Mouse (Mus musculus) CH12.LX (cell line): ENCODE results near the gene Cadm2. TPM values are rescaled to one million over a fixed set of nuclear protein-coding genes. Genes with fewer than 3 reads are reported as not detected.

Experiments used
- DNase-seq: peaks from one replicate; pipeline ENCODE4 v3.0.0-alpha.2; 2013; ENCODE audit errors: extremely low read depth
- H3K27ac ChIP-seq: 2 replicates; pipeline ENCODE4 v1.5.1; 2012; ENCODE audit warnings: low read depth, mild to moderate bottlenecking, control low read depth, moderate library complexity; ENCODE audit not compliant: insufficient read depth
- H3K27me3 ChIP-seq: replicated peaks from 2 replicates; pipeline ENCODE3; 2012; ENCODE audit warnings: inconsistent platforms
- H3K36me3 ChIP-seq, 2 experiments: replicated peaks in 1 of 2; 2 replicates each; pipeline versions ENCODE3 to v1.6.1; 2012; ENCODE audit warnings: inconsistent platforms in 1 of 2, low read length in 1 of 2, mild to moderate bottlenecking in 1 of 2, mixed read lengths in 1 of 2, moderate library complexity in 1 of 2; ENCODE audit not compliant: control insufficient read depth in 1 of 2, insufficient read depth in 1 of 2
- H3K4me1 ChIP-seq, 2 experiments: 2 replicates each; pipeline ENCODE4 v1.6.1; 2012; ENCODE audit warnings: inconsistent platforms in 1 of 2, moderate library complexity in 1 of 2; ENCODE audit not compliant: insufficient read depth in 2 of 2, control insufficient read depth in 1 of 2
- H3K4me2 ChIP-seq: 2 replicates; pipeline ENCODE4 v1.6.1; 2012; ENCODE audit warnings: low read depth, mild to moderate bottlenecking, control low read depth; ENCODE audit not compliant: poor library complexity, insufficient read depth, severe bottlenecking
- H3K4me3 ChIP-seq, 3 experiments: fragments of 150-350 bp in 1 of 3; sonication (generic) in 1 of 3; replicated peaks in 1 of 3; 2 replicates each; pipeline versions ENCODE3 to v1.5.1; 2011 to 2012; ENCODE audit warnings: low read depth in 2 of 3, low read length in 2 of 3, mild to moderate bottlenecking in 2 of 3, moderate library complexity in 2 of 3, control low read depth in 1 of 3, improper control_type of control experiment in 1 of 3, inconsistent platforms in 1 of 3, mixed read lengths in 1 of 3; ENCODE audit not compliant: poor library complexity in 1 of 3
- H3K79me2 ChIP-seq: replicated peaks from 2 replicates; pipeline ENCODE4 v1.6.1; 2012; ENCODE audit warnings: mild to moderate bottlenecking, moderate library complexity; ENCODE audit not compliant: control insufficient read depth, poor library complexity, insufficient read depth, severe bottlenecking; ENCODE audit errors: extremely low read depth
- H3K9ac ChIP-seq: 2 replicates; pipeline ENCODE4 v1.6.1; 2012; ENCODE audit warnings: low read depth, mild to moderate bottlenecking, control low read depth, moderate library complexity; ENCODE audit not compliant: insufficient read depth
- H3K9me3 ChIP-seq: replicated peaks from 2 replicates; pipeline ENCODE3; 2012; ENCODE audit warnings: low read length, inconsistent platforms, mixed read lengths
- CTCF ChIP-seq, 2 experiments: IDR thresholded peaks in 1 of 2; conservative IDR thresholded peaks in 1 of 2; 2 replicates each; pipeline ENCODE4 v1.5.1; 2011 to 2012; ENCODE audit warnings: low read depth in 2 of 2, low read length in 2 of 2, improper control_type of control experiment in 1 of 2, inconsistent platforms in 1 of 2, mild to moderate bottlenecking in 1 of 2, moderate library complexity in 1 of 2
- ETS1 ChIP-seq: conservative IDR thresholded peaks from 2 replicates; pipeline ENCODE4 v1.6.1; 2012; ENCODE audit warnings: low read depth, mild to moderate bottlenecking, inconsistent platforms, low read length, improper control_type of control experiment, moderate library complexity
- JUN ChIP-seq: IDR thresholded peaks from 2 replicates; pipeline ENCODE4 v1.6.1; 2011; ENCODE audit warnings: low read depth, mild to moderate bottlenecking, low read length, improper control_type of control experiment, moderate library complexity; ENCODE audit not compliant: insufficient read depth
- JUND ChIP-seq: conservative IDR thresholded peaks from 2 replicates; pipeline ENCODE4 v1.6.1; 2011; ENCODE audit warnings: low read depth, low read length, improper control_type of control experiment
- KAT2A ChIP-seq: IDR thresholded peaks from 2 replicates; pipeline ENCODE4 v1.6.1; 2012; ENCODE audit warnings: low read length, improper control_type of control experiment, inconsistent platforms; ENCODE audit not compliant: insufficient replicate concordance
- MAX ChIP-seq: IDR thresholded peaks from 2 replicates; pipeline ENCODE4 v1.6.1; 2011; ENCODE audit warnings: low read length, improper control_type of control experiment
- MEF2A ChIP-seq: IDR thresholded peaks from 2 replicates; pipeline ENCODE4 v1.6.1; 2014; ENCODE audit warnings: low read depth, mild to moderate bottlenecking, inconsistent platforms, low read length, improper control_type of control experiment, borderline replicate concordance
- PAX5 ChIP-seq: IDR thresholded peaks from 2 replicates; pipeline ENCODE4 v1.6.1; 2012; ENCODE audit warnings: low read length, inconsistent platforms, mixed read lengths
- POLR2A ChIP-seq: IDR thresholded peaks from 2 replicates; pipeline ENCODE4 v1.6.1; 2011; ENCODE audit warnings: low read depth, mild to moderate bottlenecking, improper control_type of control experiment, low read length
- POLR2AphosphoS2 ChIP-seq: IDR thresholded peaks from 2 replicates; pipeline ENCODE4 v1.6.1; 2011; ENCODE audit warnings: low read depth, low read length, improper control_type of control experiment
- RAD21 ChIP-seq: IDR thresholded peaks from 2 replicates; pipeline ENCODE4 v1.6.1; 2011; ENCODE audit warnings: low read depth, mild to moderate bottlenecking, low read length, improper control_type of control experiment, moderate library complexity
- SIN3A ChIP-seq: IDR thresholded peaks from 2 replicates; pipeline ENCODE4 v1.6.1; 2012; ENCODE audit warnings: low read length, improper control_type of control experiment, inconsistent platforms
- SMC3 ChIP-seq: IDR thresholded peaks from 2 replicates; pipeline ENCODE4 v1.6.1; 2011; ENCODE audit warnings: low read depth, low read length, improper control_type of control experiment
- TCF12 ChIP-seq: IDR thresholded peaks from 2 replicates; pipeline ENCODE4 v1.6.1; 2014; ENCODE audit warnings: low read depth, mild to moderate bottlenecking, inconsistent platforms, low read length, improper control_type of control experiment
- USF2 ChIP-seq: conservative IDR thresholded peaks from 2 replicates; pipeline ENCODE4 v1.6.1; 2011; ENCODE audit warnings: low read depth, low read length, improper control_type of control experiment
- ZKSCAN1 ChIP-seq: IDR thresholded peaks from 2 replicates; pipeline ENCODE4 v1.6.1; 2012; ENCODE audit warnings: low read depth, inconsistent platforms, low read length, improper control_type of control experiment, borderline replicate concordance
- ZMIZ1 ChIP-seq: IDR thresholded peaks from 2 replicates; pipeline ENCODE4 v1.6.1; 2012; ENCODE audit warnings: low read depth, mild to moderate bottlenecking, inconsistent platforms, low read length, improper control_type of control experiment
- dilution Hi-C: fragments of 300-500 bp; cut with MboI; formaldehyde crosslinking; loops from 2 replicates; pipeline ENCODE4 v1.14.3; 2020; ENCODE audit warnings: low sequenced_read_pairs; ENCODE audit not compliant: extremely low pct_unique_long_range_greater_than_20kb, extremely low pct_ligation_motif_present
- in situ Hi-C: fragments of 300-500 bp; cut with MboI; formaldehyde crosslinking; loops from 3 replicates; pipeline ENCODE4 v1.14.3; 2019; ENCODE audit warnings: low sequenced_read_pairs, low pct_ligation_motif_present, low pct_unique_long_range_greater_than_20kb, mixed read lengths
- polyA plus RNA-seq: library from polyadenylated mRNA; unstranded; fragments of >175 nt; gene quantifications from 2 replicates; pipeline ENCODE4 v1.2.1, GENCODE M21; 2012; ENCODE audit warnings: low read depth; ENCODE audit not compliant: insufficient read length
- total RNA-seq, 2 experiments: library from RNA; depleted of rRNA; stranded (reverse); fragments of 300-350 nt in 1 of 2; fragments of >200 nt in 1 of 2; gene quantifications; 2 replicates each; pipeline ENCODE4 v1.2.3; 2012 to 2014

Cadm2 gene
- total and polyA plus RNA-seq, 3 experiments = not detected

- H3K36me3 ChIP-seq = no peaks in the 10 kb centered on the region
- no peaks in the 10 kb centered on the region for H3K27me3 ChIP-seq
- in situ Hi-C loops = no loop called here
- no peak for DNase-seq
- dilution Hi-C loops = no loop called here
- H3K79me2 ChIP-seq = no peaks in the 10 kb centered on the region
- no peak overlapping the region for H3K27ac ChIP-seq
- no peak overlapping the region for H3K4me3 ChIP-seq
- H3K9ac ChIP-seq = no peak overlapping the region
- no peak overlapping the region for H3K4me2 ChIP-seq
- no peaks in the 10 kb centered on the region for H3K4me1 ChIP-seq
- peaks cover 49% of the 10 kb centered on the region for H3K9me3 ChIP-seq
- TF ChIP-seq SMC3 (no peak), JUND (no peak), ZMIZ1 (no peak), POLR2A (no peak), MEF2A (no peak), TCF12 (no peak), ETS1 (no peak), ZKSCAN1 (no peak), JUN (no peak), USF2 (no peak), MAX (no peak), PAX5 (no peak)
- TF ChIP-seq, all 38 proteins: peak for 0
These were observed 6.8 kb downstream of the Cadm2 start for GRCm38 (mm10) chr16:67613876-67614275.

- DNase-seq = no peak
- Histone ChIP-seq H3K9me3 (peaks cover 41% of the 10 kb centered on the region), H3K4me3 (no peak overlapping the region), H3K4me1 (no peaks in the 10 kb centered on the region), H3K79me2 (no peaks in the 10 kb centered on the region), H3K27me3 (no peaks in the 10 kb centered on the region), H3K36me3 (no peaks in the 10 kb centered on the region), H3K9ac (no peak overlapping the region), H3K4me2 (no peak overlapping the region), H3K27ac (no peak overlapping the region)
- dilution Hi-C loops = no loop called here
- TF ChIP-seq POLR2AphosphoS2 = no peak
- TF ChIP-seq SIN3A = no peak
- no peak for TF ChIP-seq RAD21
- no peak for TF ChIP-seq KAT2A
- TF ChIP-seq USF2 = no peak
- no peak for TF ChIP-seq CTCF (conservative IDR thresholded peaks at IDR 0.05 in 1 of 2, IDR thresholded peaks at IDR 0.05 in 1 of 2; ENCODE audit: low read depth in 2 of 2, low read length in 2 of 2)
- TF ChIP-seq ZKSCAN1 = no peak
- in situ Hi-C loops = no loop called here
These were observed 9.6 kb downstream of the Cadm2 start for GRCm38 (mm10) chr16:67610904-67611681.
